Mouse (Mus musculus) bone marrow, adult 2 months (tissue): Measurements from ENCODE around the gene Eef1akmt3. TPM values are rescaled to one million over a fixed set of nuclear protein-coding genes. Genes with fewer than 3 reads are reported as not detected.

ENCODE experiments used
- H3K27ac ChIP-seq: fragments of 200-500 bp; 2 replicates; pipeline ENCODE4 v1.5.1; 2012; ENCODE audit warnings: low read depth, mild to moderate bottlenecking, control low read depth, inconsistent platforms, low read length; ENCODE audit not compliant: control insufficient read depth, poor library complexity, insufficient read depth
- H3K4me1 ChIP-seq: fragments of 200-500 bp; 2 replicates; pipeline ENCODE4 v1.6.1; 2011; ENCODE audit warnings: low read length; ENCODE audit not compliant: control insufficient read depth, insufficient read depth
- H3K4me3 ChIP-seq: fragments of 200-500 bp; replicated peaks from 2 replicates; pipeline ENCODE3; 2011; ENCODE audit warnings: mild to moderate bottlenecking, low read depth, low read length, control low read depth; ENCODE audit not compliant: control insufficient read depth
- CTCF ChIP-seq: fragments of 200-500 bp; IDR thresholded peaks from 2 replicates; pipeline ENCODE4 v1.5.1; 2011; ENCODE audit warnings: low read length, control low read depth; ENCODE audit not compliant: control insufficient read depth, insufficient read depth
- POLR2A ChIP-seq: fragments of 200-500 bp; IDR thresholded peaks from 2 replicates; pipeline ENCODE4 v1.6.1; 2011; ENCODE audit warnings: low read depth, mild to moderate bottlenecking, control low read depth, low read length, borderline replicate concordance; ENCODE audit not compliant: control insufficient read depth
- WGBS: fragments of 180-500 bp; shearing (Covaris S2); methylation state at CpG from one replicate; pipeline ENCODE4 v1.1.7; 2018; 5-methylcytosine and 5-hydroxymethylcytosine counted together
- polyA plus RNA-seq: library from polyadenylated mRNA; stranded (reverse); fragments of >200 nt; gene quantifications from 2 replicates; pipeline ENCODE4 v1.2.4, GENCODE M21; 2011; ENCODE audit warnings: low replicate concordance; ENCODE audit not compliant: missing spikeins, insufficient read depth, insufficient read length

Gene Eef1akmt3
- polyA plus RNA-seq, 1 experiment: 1.1 TPM

GRCm38 (mm10) chr10:127080901-127081780, 39.8 kb upstream of the Eef1akmt3 start:
- no peak for TF ChIP-seq POLR2A
- TF ChIP-seq CTCF: no peak
- Histone ChIP-seq H3K4me3 (no peak overlapping the region), H3K4me1 (no peaks in the 10 kb centered on the region; the same call in 1 of the 2 replicates), H3K27ac (no peak overlapping the region)
- WGBS: 85% methylated on average over 48 of the region's 48 CpGs

- no peaks in the 10 kb centered on the region; the same call in 1 of the 2 replicates for H3K4me1 ChIP-seq
- H3K4me3 ChIP-seq: no peak overlapping the region
- no peak overlapping the region for H3K27ac ChIP-seq
- no peak for TF ChIP-seq POLR2A
- no peak for TF ChIP-seq CTCF
- 89% methylated on average over 63 of the region's 70 CpGs for WGBS
These were observed 38.5 kb upstream of the Eef1akmt3 start for GRCm38 (mm10) chr10:127079665-127080391.

DNA sequence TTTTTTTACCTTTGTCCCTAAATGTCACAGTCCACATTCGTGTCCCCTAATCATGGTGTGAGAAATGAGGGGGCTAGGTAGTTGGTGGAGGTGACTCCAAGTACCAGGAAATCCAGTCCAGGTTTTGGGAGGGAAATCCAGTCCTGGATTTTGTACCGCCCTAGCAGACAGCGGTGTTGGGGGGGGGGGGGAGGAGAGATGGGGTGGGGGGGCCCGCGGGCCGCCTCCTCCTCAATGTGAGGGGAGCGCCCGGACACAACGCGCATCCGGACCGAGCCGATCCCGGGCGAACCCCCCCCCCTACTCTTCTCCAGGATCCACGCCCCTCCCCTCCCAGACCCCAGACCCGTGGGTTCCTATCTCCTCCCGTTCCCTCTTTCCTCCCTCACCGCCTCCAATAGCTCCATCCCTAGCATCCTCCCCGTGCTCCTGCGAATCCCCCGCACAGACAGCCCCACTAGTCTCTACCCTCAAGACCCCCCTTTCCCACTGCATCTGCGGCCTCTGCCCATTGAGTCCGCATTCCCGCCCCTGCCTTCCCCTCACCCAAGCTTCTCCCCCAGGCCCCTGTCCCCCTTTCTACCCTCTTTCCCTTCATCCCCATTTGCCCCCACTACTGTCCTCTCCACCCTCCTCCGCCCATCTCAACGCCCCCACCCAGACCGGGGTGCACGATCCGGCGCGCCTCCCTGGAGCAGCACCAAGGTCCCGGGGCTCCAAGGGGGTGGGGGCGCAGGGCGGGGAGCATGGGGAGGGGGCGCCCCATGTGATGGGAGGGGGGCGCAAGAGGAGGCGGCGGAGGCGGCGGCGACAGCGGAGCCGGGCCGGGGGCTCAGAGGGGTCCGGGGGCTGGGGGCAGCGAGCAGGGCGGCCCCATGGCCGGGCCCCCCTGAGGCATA, 37.6 kb upstream of the Eef1akmt3 start:
- H3K4me1 ChIP-seq: no peaks in the 10 kb centered on the region; the same call in 1 of the 2 replicates
- no peak overlapping the region for H3K4me3 ChIP-seq
- TF ChIP-seq POLR2A (no peak), CTCF (no peak)
- H3K27ac ChIP-seq: no peak overlapping the region
- 81% methylated on average over 49 of the region's 49 CpGs for WGBS

DNA sequence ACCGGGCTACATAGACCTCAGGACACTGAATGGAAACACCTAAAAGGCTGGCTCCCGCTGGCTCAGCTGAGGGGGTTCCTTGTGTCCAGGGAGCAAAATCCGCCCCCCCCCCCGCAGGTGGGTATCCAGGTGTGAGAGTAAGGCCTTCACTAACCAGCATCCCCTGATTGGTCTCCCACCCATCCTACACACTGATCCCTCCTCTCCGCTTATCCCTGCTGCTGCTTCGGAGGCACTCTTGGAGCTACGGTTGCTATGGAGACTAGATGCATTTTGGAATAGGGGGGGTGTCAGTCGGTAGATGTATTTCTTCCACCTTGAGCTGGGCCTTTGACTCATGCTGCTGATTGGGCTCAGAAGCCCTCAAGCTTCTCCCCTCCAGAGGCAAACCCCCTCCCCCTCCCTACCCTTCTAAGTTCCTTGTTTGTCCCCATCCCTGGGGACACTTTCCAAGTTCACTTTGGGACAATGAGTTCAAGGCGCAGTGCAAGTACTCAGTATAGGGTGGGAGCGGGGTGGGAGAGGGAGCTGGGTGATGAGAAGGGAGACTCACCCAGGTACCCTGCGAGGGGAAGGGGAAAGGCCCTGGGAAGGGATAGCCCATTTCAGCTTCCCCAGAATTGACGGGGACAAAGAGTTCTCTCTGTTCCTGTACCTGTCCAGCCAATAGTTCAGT, 36.8 kb upstream of the Eef1akmt3 start:
- Histone ChIP-seq H3K4me3 (no peak overlapping the region), H3K27ac (no peak overlapping the region), H3K4me1 (no peaks in the 10 kb centered on the region; the same call in 1 of the 2 replicates)
- 73% methylated on average over 12 of the region's 12 CpGs for WGBS
- no peak for TF ChIP-seq POLR2A
- TF ChIP-seq CTCF: no peak

- Histone ChIP-seq H3K27ac (no peak overlapping the region), H3K4me3 (no peak overlapping the region), H3K4me1 (no peaks in the 10 kb centered on the region; the same call in 1 of the 2 replicates)
- TF ChIP-seq POLR2A: no peak
- TF ChIP-seq CTCF: no peak
- 80% methylated on average over 10 of the region's 10 CpGs for WGBS
These were observed 36.2 kb upstream of the Eef1akmt3 start for GRCm38 (mm10) chr10:127077515-127077914.

DNA sequence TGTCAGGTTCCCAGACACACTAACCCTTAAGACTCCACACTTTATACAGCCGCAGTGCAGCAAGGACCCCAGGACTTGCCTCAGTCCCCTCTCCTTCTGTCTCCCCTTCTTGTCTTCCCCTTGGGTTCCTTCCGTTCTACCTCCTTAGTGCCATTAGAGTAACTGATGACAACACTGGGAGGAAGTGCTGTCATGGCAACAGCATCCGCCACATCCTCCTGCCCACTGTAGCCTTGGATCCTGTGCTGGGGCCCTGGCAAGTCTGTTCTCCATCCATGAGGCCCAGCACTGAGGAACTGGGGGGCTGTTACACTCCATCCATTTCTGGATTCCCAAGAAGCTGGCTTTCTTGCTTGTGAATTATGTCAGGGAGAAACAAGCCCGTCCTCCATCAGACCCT, 34.8 kb upstream of the Eef1akmt3 start:
- Histone ChIP-seq H3K4me1 (peaks cover 3% of the 10 kb centered on the region; the same call in 1 of the 2 replicates), H3K27ac (peak overlapping the region; percentile 6; the same call in 1 of the 2 replicates), H3K4me3 (peak overlapping the region; percentile 87)
- 7% methylated on average over 4 of the region's 4 CpGs for WGBS
- TF ChIP-seq POLR2A: no peak
- TF ChIP-seq CTCF: no peak

DNA sequence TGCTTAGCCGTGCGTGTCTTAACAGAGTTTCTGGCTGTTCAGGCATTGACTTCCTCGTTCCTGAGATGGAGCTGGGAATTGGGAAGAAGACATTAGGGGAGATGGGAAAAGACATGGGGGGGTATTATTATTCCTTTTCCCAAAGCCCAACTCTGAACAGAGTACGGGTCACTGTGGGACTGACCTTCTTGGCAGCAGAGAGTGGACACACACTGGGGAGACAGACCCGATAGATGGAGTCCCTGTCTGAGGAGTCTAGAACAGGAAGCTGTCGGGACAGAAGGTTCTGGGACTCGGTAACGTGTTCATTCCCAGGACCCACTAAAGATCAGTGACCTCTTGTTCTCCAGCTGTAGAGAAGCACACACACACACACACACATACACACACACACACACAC, 34.3 kb upstream of the Eef1akmt3 start:
- TF ChIP-seq POLR2A (no peak), CTCF (no peak)
- Histone ChIP-seq H3K4me1 (peaks cover 5% of the 10 kb centered on the region; the same call in 1 of the 2 replicates), H3K4me3 (peak overlapping the region; percentile 87), H3K27ac (peak overlapping the region; percentile 35)
- WGBS: 3% methylated on average over 8 of the region's 8 CpGs
